In genomic region chr3:135327601-135328000, GRCm38 (mm10) we compare ENCODE assay signal across 12 mouse cellular contexts. TPM values are rescaled to one million over a fixed set of nuclear protein-coding genes. Genes with fewer than 3 reads are reported as not detected.
DNase-seq lines count a peak whose midpoint lies in the region; ATAC-seq and TF ChIP-seq lines count a peak whose summit lies in the region.
"Had no signal": no experiment of that assay in that cellular context is flagged by ENCODE, and none has a peak within 500 bp of the region (broad histone marks: within the 10 kb centered on the region; RNA-seq: fewer than 3 reads in every experiment).

No protein-coding gene starts in this region.

- ATAC-seq in liver, postnatal 0 days = no peak
- ATAC-seq: hindbrain, embryonic 16.5 days had no signal

- H3K4me2 ChIP-seq in liver, postnatal 0 days (ENCODE audit: low read depth, low read length) = no peak overlapping the region
- H3K4me2 ChIP-seq: heart, embryonic 11.5 days; liver, embryonic 15.5 days had no signal

- H3K9me3 ChIP-seq in liver, postnatal 0 days (ENCODE audit: low read length) = no peaks in the 10 kb centered on the region
- H3K9me3 ChIP-seq: liver, embryonic 15.5 days had no signal

- H3K4me1 ChIP-seq in kidney, adult 2 months (ENCODE audit: control insufficient read depth, insufficient read depth, low read length) = no peaks in the 10 kb centered on the region
- H3K4me1 ChIP-seq in liver, postnatal 0 days (ENCODE audit: insufficient read depth) = no peaks in the 10 kb centered on the region
- H3K4me1 ChIP-seq: liver, embryonic 15.5 days had no signal

- 61% methylated on average over 2 of the region's 2 CpGs for WGBS in kidney, adult 2 months
- WGBS in liver, postnatal 0 days (ENCODE audit: insufficient replicate concordance) = 49% methylated on average over 2 of the region's 2 CpGs

- H3K27ac ChIP-seq in kidney, adult 2 months (ENCODE audit: insufficient read depth, low read depth, low read length) = no peak overlapping the region
- H3K27ac ChIP-seq in liver, postnatal 0 days (ENCODE audit: low read depth) = no peak overlapping the region
- H3K27ac ChIP-seq: liver, embryonic 15.5 days had no signal

- H3K36me3 ChIP-seq in kidney, adult 2 months (ENCODE audit: control insufficient read depth, insufficient read depth, low read length) = no peaks in the 10 kb centered on the region
- no peaks in the 10 kb centered on the region for H3K36me3 ChIP-seq in liver, postnatal 0 days (replicated peaks; ENCODE audit: insufficient read depth, low read length)
- H3K36me3 ChIP-seq: liver, embryonic 15.5 days had no signal

- no peak for TF ChIP-seq POLR2A in kidney, adult 2 months (IDR thresholded peaks at IDR 0.05; ENCODE audit: low read depth, low read length)

- no peaks in the 10 kb centered on the region for H3K27me3 ChIP-seq in kidney, adult 2 months (replicated peaks; ENCODE audit: control insufficient read depth, insufficient read depth, low read length)
- no peaks in the 10 kb centered on the region for H3K27me3 ChIP-seq in liver, postnatal 0 days (ENCODE audit: insufficient read depth, low read length)
- H3K27me3 ChIP-seq: liver, embryonic 15.5 days had no signal

- no peak overlapping the region for H3K4me3 ChIP-seq in kidney, adult 2 months (ENCODE audit: insufficient read depth, low read depth, low read length)
- no peak overlapping the region for H3K4me3 ChIP-seq in liver, postnatal 0 days (ENCODE audit: low read depth, low read length)
- H3K4me3 ChIP-seq: liver, embryonic 15.5 days had no signal

- peak; percentile 22 for DNase-seq in kidney, adult 2 months
- no peak for DNase-seq in kidney, adult 18-20 months
- DNase-seq in 416B (ENCODE audit: low read depth) = peak; percentile 48
- DNase-seq in NIH3T3 (ENCODE audit: low read depth) = peak; percentile 46
- no peak for DNase-seq in liver, postnatal 0 days
- DNase-seq in frontal cortex, postnatal 10 days (ENCODE audit: low spot score in 2 of 2) = no peak
- no peak for DNase-seq in gastrocnemius, postnatal 10 days
- no peak for DNase-seq in gastrocnemius, adult 18-20 months (ENCODE audit: low spot score)
- DNase-seq: cerebellum, adult 11 months had no signal

- TF ChIP-seq CTCF in kidney, adult 2 months (conservative IDR thresholded peaks at IDR 0.05; ENCODE audit: insufficient read depth, insufficient read length, low read depth, low read length) = peak; percentile 55
- TF ChIP-seq CTCF in liver, postnatal 0 days (IDR thresholded peaks at IDR 0.05; ENCODE audit: low read depth) = peak; percentile 47

- no peak overlapping the region for H3K9ac ChIP-seq in liver, postnatal 0 days (replicated peaks)
- H3K9ac ChIP-seq: liver, embryonic 15.5 days had no signal

- TF ChIP-seq EP300 in liver, postnatal 0 days (IDR thresholded peaks at IDR 0.05; ENCODE audit: low read depth) = no peak

RNA-seq across cellular contexts. Expression of gene Slc9b2, which starts 20.1 kb away (rescaled TPM):
- polyA plus RNA-seq in kidney, adult 2 months (2012; rRNA removed) = 0.30 and 0.59 TPM in 2 replicates
- 0.11 TPM in 1 of 2 replicates, not detected in the other for polyA plus RNA-seq in liver, postnatal 0 days (2015; fragmentation: Nextera tagmentation; extraction: Ambion mirVana)
- 1 to 10 TPM in 1 of 2 experiments, under 1 TPM in 1; 0.23 to 7.5 TPM for total RNA-seq in gastrocnemius, postnatal 10 days (2021)
- total RNA-seq in gastrocnemius, adult 18-20 months (2021) = not detected

RNA-seq across cellular contexts. Expression of gene Slc9b1, which starts 20.2 kb away (rescaled TPM):
- polyA plus RNA-seq in kidney, adult 2 months (2012; rRNA removed) = 0.06 TPM in 1 of 2 replicates, not detected in the other
- not detected in 2 replicates for polyA plus RNA-seq in liver, postnatal 0 days (2015; fragmentation: Nextera tagmentation; extraction: Ambion mirVana)
- total RNA-seq in gastrocnemius, postnatal 10 days (2021) = not detected
- total RNA-seq in gastrocnemius, adult 18-20 months (2021) = not detected
- polyA plus RNA-seq: liver, embryonic 15.5 days had no signal

RNA-seq across cellular contexts. Expression of gene Bdh2, which starts 46.6 kb away (rescaled TPM):
- 247 and 284 TPM in 2 replicates for polyA plus RNA-seq in kidney, adult 2 months (2012; rRNA removed)
- polyA plus RNA-seq in liver, postnatal 0 days (2015; fragmentation: Nextera tagmentation; extraction: Ambion mirVana) = 0.59 and 0.67 TPM in 2 replicates
- 1 to 10 TPM; 4.4 to 5.6 TPM for total RNA-seq in gastrocnemius, postnatal 10 days (2021)
- 1 to 10 TPM; 1.6 to 2.6 TPM for total RNA-seq in gastrocnemius, adult 18-20 months (2021)

Comparison
In these comparisons a context has a peak if more than half of its experiments do, and no peak if none do; other contexts are left out.
1. DNase-seq: peak in kidney, adult 2 months (single experiment), 416B (single experiment) and NIH3T3 (single experiment); none in kidney, adult 18-20 months (single experiment), liver, postnatal 0 days (single experiment), frontal cortex, postnatal 10 days (0 of 2), gastrocnemius, postnatal 10 days (single experiment) and gastrocnemius, adult 18-20 months (single experiment).